Mouse (Mus musculus) heart, adult 18-20 months (tissue): Measurements from ENCODE around the gene Hs3st2. TPM values are rescaled to one million over a fixed set of nuclear protein-coding genes. Genes with fewer than 3 reads are reported as not detected.

Experiments
- DNase-seq, 2 experiments: peaks; one replicate each; pipeline ENCODE4 v3.0.0; 2021 to 2022; ENCODE audit warnings: mixed read lengths in 1 of 2
- total RNA-seq, 2 experiments: library from RNA; stranded (reverse); gene quantifications; 2 replicates each; pipeline ENCODE4 v1.2.3; 2021

Gene Hs3st2
- total RNA-seq, 2 experiments from 2014 or later = not detected

DNA sequence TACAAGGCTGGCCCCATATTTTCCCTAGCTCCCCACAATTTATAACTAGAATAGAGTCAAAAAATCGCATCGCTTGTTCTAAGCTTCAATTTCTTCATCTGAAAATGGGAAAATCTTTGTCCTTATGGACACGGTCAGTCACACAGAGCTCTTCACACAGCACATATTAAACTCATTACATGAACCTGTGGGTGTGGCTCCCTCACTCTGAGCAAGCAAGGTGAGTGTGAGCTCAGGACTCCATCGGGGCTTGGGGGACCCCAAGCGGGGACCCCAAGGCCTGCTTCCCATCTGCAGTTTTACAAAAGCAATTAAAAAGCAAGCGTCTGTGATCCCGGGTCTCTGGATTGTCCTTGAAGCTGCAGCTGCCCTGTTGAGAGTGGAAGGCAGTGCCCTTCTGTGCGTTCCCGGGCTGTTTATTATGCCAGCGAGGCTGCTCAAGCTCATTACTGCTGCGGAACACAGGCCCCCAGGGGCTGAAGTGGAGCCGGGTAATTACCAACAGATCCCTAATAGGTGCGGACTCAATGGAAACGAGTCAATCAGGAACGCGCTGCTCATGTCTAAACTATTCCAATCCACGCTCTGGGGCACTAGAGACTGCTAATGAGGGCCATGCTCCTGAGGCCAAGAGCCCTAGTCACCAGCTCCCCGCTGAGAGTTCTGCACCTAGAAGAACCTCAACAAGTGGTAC is 157.8 kb downstream of the Hs3st2 start:
- no peak for DNase-seq
